Mouse (Mus musculus): ENCODE data around the gene Pkmyt1. TPM values are rescaled to one million over a fixed set of nuclear protein-coding genes. Genes with fewer than 3 reads are reported as not detected.

Pkmyt1 gene
- 1 to 10 TPM; 5.3 to 5.4 TPM for total RNA-seq (2021)
- long read RNA-seq, experiment 1, transcript Pkmyt1-201 (8 exons, 2,040 nt): major isoform, 7 of 15 reads
- long read RNA-seq, experiment 1, partial matches to known transcripts: 3 of 15 reads
- long read RNA-seq, experiment 1, other reads (novel, unspliced or antisense): 4 of 15 reads
- long read RNA-seq, experiment 2, transcript Pkmyt1-201 (8 exons, 2,040 nt): major isoform, 8 of 11 reads
- long read RNA-seq, experiment 2, partial matches to known transcripts: 0 of 11 reads
- long read RNA-seq, experiment 2, other reads (novel, unspliced or antisense): 3 of 11 reads

DNA sequence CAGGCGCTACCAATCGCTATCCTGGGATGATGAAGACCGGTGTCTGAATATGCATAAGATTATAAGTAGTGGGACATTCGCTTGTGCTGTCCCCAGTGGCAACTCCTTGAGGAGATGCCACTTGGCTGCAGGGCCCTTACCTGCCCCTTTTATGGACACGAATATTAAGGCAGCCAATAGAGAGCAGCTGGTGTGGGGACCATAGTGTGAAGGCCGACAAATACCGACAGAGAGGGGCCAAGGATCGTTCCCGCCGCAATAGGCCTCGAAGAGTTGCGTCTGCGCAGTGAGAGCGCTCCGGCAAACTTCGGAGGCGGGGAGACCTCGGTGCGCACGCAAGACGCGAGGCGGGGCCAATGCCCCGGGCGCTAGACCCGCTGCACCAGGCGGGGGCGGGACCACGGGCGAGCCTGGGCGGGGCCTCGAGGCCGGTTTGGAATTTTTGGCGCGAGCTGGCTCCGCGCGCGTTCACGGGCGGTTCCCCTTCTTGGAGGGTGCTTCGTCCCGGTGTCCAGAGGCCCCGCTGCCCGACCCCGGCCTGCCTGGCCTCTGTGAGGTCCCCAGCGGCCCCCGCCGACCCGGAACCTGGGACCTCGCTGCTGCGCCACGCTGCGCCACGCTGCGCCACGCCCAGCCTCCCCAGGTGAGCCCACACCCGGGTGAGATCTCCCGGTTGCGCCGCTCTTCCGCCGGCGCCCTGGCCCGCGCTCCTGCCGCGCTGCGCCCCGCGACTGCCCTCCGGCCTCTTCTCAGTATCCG is at the start of gene Pkmyt1:
Pkmyt1 (plus strand) TSS at position 338 of the 759 bp plus-strand sequence.
- DNase-seq (ENCODE audit: low spot score in 2 of 2): peak; percentile 92 to 93

- DNase-seq (ENCODE audit: low spot score in 2 of 2): no peak
Observed at GRCm38 (mm10) chr17:23676473-23677031, 49.6 kb upstream of the Pkmyt1 start.

DNA sequence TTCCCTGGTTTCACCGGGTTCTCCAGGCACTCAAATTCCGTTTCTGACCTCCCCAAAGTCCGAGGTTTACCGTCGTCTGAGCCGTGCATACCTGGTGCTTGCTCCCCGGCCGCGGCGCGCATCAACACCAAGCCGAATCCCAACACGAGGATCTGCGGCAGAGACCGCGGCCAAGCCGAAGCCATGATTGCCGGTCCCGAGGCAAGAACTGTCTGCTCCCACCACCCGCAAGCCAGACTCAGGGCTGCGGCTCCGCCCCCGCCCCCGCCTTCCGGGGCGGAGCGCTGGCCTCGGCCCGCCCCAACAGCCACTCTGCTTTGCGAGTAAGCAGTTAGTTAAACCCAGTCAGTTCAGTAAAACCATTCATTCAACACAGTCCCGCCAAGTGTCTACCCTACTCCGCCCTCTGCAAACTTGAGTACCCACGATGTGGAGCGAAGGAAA is 48.9 kb upstream of the Pkmyt1 start, which contains the start of gene Tnfrsf12a:
Tnfrsf12a (minus strand) TSS at position 233 of the 444 bp plus-strand sequence.
- peak; percentile 67 to 82 for DNase-seq (ENCODE audit: low spot score in 2 of 2)

- DNase-seq (ENCODE audit: low spot score in 2 of 2): no peak
Observed at GRCm38 (mm10) chr17:23679127-23679835, 46.9 kb upstream of the Pkmyt1 start, which contains the start of gene Cldn6. Cldn6 (plus strand) TSS chr17:23679249.

DNA sequence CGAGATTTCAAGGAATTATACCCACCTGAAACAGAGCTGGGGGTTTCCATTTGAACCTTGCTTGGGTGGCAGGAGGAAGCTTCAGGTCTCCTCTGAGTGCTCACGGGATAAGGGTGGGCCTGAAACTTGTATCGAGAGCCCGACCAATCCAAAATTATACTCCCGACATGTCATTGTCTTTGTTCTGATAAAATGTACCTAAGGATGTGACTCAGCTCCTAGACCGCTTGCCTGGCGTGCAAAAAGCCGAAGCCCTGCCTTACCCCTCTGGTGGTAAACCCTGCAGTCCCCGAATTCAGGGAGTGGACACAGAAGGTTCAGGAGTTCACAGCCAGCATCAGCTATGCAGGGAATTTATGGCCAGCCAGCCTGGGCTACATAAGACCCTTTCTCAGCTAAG is 45.8 kb upstream of the Pkmyt1 start:
- DNase-seq (ENCODE audit: low spot score in 2 of 2): no peak

DNA sequence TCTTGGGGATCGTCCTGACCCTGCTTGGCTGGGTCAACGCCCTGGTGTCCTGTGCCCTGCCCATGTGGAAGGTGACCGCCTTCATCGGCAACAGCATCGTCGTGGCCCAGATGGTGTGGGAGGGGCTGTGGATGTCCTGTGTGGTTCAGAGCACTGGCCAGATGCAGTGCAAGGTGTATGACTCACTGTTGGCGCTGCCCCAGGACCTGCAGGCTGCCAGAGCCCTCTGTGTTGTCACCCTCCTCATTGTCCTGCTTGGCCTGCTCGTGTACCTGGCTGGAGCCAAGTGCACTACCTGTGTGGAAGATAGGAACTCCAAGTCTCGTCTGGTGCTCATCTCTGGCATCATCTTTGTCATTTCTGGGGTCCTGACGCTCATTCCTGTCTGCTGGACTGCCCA is 45.0 kb upstream of the Pkmyt1 start:
- DNase-seq (ENCODE audit: low spot score in 2 of 2): no peak

DNA sequence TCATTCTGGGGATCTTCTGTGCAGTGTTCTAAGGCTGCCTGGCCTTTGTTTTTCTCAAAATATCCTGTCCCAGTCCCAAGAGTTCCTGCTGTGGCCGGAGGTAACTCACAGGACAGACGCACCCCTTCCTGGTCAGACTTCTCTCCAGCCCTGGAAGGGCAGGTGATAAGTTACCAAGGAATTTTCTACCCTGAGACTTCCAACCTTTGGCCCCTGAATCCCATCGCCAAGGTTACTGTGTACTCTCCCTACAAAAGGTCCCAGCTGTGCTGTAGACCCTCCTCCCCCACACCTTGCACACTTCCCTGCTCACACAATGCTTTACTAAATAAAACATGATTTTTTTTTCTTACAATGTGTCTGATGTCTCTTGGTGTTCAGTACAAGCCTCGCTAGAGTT is 44.0 kb upstream of the Pkmyt1 start:
- no peak for DNase-seq (ENCODE audit: low spot score in 2 of 2)

GRCm38 (mm10) chr17:23682530-23682929 is 43.6 kb upstream of the Pkmyt1 start:
- DNase-seq (ENCODE audit: low spot score in 2 of 2): no peak

DNA sequence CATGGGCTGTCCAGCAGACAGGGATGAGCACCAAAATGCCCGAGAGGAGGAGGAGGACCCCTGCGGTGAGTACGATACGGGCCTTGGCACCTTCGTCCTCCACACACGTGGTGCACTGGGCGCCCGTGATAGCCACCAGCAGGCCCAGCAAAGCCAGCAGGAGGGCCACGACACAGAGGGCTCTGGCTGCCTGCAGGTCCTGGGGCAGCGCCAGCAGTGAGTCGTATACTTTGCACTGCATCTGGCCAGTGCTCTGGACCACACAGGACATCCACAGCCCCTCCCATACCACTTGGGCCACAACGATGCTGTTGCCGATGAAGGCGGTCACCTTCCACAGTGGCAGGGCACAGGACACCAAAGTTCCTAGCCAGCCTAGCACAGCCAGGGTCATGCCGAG is 42.9 kb upstream of the Pkmyt1 start:
- DNase-seq (ENCODE audit: low spot score in 2 of 2): no peak

DNA sequence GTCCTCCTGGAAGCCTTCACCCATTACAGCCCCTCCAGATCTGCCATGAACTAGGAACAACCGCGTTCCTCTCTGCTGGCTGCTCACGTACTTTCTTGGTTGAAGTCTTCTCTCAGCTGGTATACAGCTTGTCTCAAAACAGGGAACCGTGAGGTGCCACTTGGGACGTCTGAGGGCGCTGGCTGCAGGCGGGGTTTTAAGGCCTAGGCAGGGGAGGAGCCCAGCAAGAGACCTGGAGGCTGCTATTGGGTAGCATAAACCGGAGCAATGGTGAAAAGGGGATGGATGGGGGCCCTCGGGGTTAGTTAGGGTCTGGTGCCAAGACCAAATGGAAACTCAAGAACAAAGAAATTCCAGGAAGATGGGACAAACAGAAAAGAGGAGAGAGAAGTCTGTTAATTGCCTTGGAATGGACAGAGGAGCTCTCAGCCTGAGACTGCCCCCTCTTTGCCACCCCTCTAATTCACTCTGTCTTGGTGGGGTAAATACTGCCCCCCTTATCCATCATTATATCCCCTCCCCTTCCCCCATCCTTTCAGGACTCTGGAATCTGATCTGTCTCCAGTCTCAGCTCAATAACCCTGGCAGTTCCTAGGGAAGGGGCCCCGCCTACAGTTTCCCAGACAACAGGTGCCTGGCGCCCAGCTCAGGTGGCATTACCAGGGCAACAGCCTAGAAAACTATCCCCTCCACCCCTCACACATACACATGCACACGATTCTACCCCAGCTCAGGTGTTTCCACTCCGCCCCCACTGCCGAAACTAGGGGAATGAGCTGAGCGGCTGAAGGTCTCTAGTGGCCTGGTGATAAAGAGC is 42.1 kb upstream of the Pkmyt1 start, which contains the start of gene Cldn9:
Cldn9 (minus strand) TSS at position 171 of the 817 bp plus-strand sequence.
- no peak for DNase-seq (ENCODE audit: low spot score in 2 of 2)

- DNase-seq (ENCODE audit: low spot score in 2 of 2): no peak
Observed at GRCm38 (mm10) chr17:23694491-23694890, 31.6 kb upstream of the Pkmyt1 start.

DNA sequence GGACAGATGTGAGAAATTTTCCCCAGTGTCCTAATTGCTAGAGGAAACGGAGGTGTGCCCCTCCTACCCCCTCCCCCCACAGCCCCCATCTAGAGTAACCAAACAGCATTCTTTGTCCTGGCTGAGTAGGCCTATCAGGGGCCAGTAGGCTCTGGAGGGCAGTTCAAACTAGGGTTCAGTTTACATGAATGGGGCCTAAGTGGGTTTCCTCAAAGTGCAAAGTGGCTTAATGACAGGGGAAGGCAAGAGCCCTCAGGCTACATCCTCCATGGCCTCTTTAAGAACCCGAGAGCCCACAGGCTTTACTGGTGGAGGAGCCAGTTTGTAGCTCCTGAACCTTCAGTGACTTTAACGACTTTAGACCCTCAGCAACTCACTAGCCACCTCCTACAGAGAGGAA is 30.3 kb upstream of the Pkmyt1 start:
- no peak for DNase-seq (ENCODE audit: low spot score in 2 of 2)

GRCm38 (mm10) chr17:23699131-23700077 is 26.7 kb upstream of the Pkmyt1 start:
- peak; percentile 36 to 54 for DNase-seq (ENCODE audit: low spot score in 2 of 2)

DNA sequence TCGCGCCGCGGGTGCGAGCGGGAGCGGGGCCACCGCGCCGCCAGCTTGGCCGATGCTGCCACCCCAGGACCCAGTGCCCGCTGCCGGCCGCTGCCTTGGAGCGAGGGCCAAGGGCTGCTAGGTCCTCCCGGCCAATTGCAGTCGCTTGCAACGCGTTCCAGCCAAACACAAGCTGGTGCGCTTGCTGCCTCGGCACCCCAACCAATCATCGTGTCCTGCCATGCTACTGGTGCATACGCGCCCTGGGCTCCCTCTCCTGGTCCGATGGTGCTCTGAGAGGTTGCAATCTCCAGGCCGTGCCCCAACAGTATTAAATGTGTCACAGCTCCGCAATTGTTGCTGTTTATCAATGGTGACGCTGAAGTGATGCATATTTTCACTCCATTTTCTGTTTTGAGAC is 26.1 kb upstream of the Pkmyt1 start:
- DNase-seq (ENCODE audit: low spot score in 2 of 2): peak; percentile 85 to 93

- DNase-seq (ENCODE audit: low spot score in 2 of 2): no peak
Observed at GRCm38 (mm10) chr17:23703301-23703700, 22.8 kb upstream of the Pkmyt1 start.

DNA sequence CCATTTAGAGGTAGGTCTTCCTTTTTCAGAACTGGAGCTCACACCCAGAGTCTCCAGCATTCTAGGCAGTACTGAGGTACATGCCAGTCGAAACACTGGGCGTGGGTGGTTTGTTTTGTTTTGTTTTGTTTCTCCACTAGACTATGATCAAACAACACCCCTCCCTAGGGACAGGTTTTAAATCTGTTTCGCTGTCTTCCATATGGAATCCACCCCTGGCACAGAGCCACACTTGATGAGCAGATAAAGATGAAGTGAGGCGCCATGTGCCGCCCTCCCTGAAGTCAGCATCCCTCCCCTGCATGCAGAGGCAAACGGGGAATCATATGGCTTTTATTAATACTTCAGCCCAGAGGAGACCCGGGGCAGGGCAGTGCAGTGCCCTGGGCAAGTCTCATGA is 21.4 kb upstream of the Pkmyt1 start:
- peak; percentile 22 to 33 for DNase-seq (ENCODE audit: low spot score in 2 of 2)

DNA sequence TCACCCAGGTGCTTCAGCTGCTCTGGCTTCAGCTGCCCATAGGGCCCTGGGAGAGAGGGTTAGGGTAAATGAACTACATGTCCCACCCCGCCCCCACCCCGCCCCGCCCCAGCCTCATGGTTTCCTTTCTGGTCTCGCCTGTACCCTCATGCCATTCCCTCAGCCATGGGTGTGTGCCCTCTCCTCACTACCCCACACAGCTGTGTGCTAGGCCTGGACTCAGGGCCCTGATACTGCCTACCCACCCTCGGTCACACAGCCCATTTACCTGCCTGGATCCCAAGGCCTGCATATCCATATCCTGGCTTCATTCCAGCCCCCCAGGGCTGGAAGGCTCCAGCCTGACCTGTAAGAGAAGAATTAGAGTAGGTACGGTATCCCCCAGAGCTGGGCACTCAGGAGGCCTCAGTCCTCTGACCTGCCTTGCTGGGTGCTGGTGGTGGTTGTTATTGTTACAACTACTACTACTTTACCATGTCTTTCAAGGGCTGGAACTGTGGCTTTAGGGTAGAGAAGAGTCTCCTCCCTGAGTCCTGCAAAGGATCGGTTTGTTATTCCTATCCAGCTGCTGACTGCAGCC is 20.5 kb upstream of the Pkmyt1 start:
- DNase-seq (ENCODE audit: low spot score in 2 of 2): no peak

GRCm38 (mm10) chr17:23706212-23706611 is 19.9 kb upstream of the Pkmyt1 start:
- peak; percentile 73 to 80 for DNase-seq (ENCODE audit: low spot score in 2 of 2)

DNA sequence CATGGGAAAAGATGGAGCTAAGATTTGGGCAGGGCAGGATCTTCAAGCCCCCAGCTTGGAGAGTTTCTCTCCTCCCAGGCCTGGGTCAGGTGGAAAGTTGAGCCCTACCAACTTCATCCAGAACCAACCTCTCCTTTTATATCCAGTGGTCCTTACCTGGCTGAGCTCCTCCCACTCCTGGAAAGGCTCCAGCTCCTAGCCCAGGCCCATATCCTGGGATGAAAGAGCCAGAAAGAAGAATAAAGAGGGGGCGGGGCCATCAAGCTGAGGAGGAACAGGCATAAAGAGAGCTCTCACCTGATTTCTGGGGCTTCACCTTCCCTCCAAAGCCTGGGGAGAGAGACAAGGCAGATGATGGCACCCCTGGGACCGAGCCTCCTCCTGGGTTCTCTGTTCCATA is 9.1 kb upstream of the Pkmyt1 start:
- no peak for DNase-seq (ENCODE audit: low spot score in 2 of 2)

Data from left cerebral cortex, adult 18-20 months (tissue).